Mouse (Mus musculus) right cerebral cortex, postnatal 4 days (tissue): Measurements from ENCODE around the gene Yars.
"Not testable (repeated sequence)": the region's sequence is repeated elsewhere in the genome, so short reads cannot be mapped to it uniquely, and the experiment has no call there.

ENCODE experiments used
- DNase-seq: peaks from one replicate; pipeline ENCODE4 v3.0.0-alpha.2; 2022

The Yars gene

GRCm38 (mm10) chr4:129188803-129189541 is 588 bp upstream of the Yars start:
- DNase-seq = peak; percentile 67

DNA sequence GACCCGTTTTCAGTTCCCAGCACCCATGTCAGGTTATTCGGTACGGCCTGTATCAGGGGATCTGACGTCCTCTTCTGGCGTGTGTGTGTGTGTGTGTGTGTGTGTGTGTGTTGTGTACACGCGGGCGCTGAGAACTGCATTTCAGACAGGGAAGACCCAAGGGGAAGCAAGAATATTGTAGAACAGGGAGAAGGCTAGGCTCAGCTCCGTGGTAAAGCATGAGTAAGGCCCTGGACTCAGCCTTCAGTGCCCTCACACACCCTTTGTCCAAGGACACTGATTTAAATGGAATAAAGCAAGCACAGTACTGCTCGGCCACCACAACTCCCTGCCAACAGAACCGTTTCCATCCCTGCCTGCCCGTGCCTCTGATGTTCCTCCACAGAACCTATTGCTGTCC is 978 bp downstream of the Yars start:
- DNase-seq = no peak

GRCm38 (mm10) chr4:129191691-129192090 is 2.1 kb downstream of the Yars start:
- DNase-seq = no peak

DNA sequence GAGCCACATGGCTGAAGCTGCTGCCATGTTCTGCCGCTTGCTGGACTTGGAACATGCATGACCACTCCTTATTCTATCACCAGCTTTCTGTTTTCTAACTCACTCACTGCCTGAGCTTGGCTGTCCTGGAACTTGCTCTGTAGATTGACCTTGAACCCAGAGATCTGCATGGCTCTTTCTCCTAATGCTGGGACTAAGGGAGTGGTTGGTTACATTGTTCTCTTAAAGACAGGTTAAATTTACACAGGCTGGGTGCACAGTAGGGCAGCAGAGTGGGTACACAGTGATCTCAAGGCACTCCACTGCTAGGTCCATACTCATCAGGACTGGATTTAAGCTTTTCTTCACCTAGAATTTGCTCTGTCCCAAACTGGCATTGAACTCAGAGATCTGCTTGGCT is 4.7 kb downstream of the Yars start:
- no peak for DNase-seq

DNA sequence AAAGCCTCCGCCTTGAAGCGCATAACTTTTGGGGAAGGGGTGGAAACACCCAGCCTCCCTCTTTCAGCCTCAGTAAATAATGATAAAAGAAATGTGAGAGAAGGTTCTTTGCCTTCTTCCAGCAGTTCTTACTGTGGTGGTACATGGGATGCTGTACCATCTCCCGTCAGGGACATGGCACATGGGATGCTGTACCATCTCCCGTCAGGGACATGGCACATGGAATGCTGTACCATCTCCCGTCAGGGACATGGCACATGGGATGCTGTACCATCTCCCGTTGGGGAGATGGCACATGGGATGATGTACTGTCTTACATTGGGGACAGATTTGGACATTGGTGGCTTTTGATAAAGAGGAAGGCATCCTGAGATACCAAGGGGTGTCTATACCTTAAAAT is 8.0 kb downstream of the Yars start:
- no peak for DNase-seq

GRCm38 (mm10) chr4:129204655-129205054 is 15.1 kb downstream of the Yars start:
- DNase-seq = no peak

DNA sequence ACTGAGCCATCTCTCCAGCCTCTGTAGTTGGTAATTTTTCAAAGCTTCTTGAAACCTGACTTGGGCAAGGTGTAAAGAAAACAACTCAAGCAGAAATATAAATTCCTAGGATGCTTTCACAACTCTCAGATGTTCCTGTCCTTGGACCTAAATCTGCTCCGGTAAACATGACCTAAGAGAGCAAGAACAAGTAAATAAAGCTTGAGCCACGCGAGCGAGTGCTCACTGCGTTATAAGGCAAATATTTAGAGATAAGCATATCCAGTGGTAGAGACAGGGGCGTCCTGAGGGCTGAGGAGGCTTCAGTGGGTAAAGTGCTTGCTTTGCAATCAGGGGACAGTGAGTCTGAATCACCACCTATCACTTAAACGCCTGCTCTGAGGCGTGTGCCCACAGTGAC is 17.2 kb downstream of the Yars start:
- DNase-seq = no peak

GRCm38 (mm10) chr4:129209504-129209903 is 19.9 kb downstream of the Yars start:
- DNase-seq = no peak

DNA sequence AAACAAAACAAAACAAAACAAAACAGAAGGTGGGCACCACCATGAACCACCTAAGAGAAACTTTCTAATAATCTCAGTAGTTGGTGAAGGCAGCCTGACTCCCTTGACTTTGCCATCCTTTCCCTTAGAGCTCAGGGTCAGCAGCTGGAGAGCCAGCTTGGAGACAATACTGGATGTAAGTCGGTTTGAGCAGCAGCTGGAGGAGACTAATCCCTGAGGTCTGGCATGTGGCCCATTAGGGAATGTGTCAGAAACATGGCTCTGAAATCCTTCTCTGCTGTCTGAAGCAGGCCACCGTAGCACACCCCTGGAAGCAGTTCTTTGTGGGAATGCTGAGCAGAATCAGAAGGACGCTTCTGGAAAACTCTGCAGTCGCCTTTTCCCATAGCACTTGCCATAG is 21.9 kb downstream of the Yars start:
- no peak for DNase-seq

GRCm38 (mm10) chr4:129212486-129212885 is 22.9 kb downstream of the Yars start:
- DNase-seq = not testable (repeated sequence)

- no peak for DNase-seq
Measured at GRCm38 (mm10) chr4:129218569-129219175, 29.1 kb downstream of the Yars start.

DNA sequence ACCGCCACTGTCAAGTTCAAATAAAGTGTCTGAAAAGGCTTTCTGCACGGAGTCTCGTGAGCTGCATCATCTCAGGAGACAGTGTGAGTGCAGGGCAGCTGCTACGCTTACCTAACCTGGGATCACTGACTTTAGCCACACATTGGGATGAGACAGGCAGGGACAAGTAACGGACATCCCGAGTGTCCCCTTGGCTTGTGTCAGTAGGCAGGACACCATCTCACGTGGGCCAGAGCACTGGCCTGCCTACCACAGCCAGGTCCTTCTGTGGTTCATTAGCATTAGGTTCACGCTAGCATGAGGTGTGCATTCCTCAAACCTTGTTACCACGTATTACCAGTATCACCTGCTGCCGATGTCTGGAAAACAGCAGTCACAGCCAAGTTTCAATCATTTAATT is 29.6 kb downstream of the Yars start:
- no peak for DNase-seq

DNA sequence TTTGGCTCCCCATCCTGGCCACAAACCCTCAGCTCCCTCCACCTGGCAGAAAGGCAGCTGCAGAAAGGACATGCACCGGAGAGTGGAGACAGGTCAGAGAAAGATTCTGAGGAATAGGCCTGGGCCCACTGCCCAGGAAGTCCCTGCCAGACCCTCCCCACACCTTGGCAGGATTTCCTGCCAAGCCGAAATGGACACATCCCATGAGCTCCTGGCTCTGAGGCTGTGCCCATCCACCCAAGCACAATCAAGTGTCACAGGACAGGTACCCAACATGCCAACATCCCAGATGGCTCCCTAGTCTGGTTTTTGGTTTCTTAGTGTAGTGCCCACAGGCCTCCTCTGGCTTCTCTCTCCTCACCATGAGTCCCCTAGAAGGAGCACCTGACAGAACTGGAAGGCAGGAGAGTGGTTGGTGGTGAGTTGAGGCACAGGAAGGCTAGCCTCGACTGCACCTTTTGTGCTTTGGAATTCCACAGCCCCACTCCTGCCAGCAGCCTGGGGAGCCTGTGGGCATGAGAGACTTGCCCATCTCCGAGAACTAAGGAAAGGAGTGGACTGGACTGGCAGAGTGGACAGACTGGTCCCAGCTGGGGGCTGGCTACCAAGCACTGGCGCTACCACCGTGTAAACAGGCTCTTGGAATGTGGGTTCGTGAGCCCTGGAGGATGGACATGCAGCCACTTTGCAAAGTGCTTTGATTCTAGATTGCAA is 31.0 kb downstream of the Yars start:
- DNase-seq = no peak

- DNase-seq = no peak
Measured at GRCm38 (mm10) chr4:129221097-129222010, 31.8 kb downstream of the Yars start.

DNA sequence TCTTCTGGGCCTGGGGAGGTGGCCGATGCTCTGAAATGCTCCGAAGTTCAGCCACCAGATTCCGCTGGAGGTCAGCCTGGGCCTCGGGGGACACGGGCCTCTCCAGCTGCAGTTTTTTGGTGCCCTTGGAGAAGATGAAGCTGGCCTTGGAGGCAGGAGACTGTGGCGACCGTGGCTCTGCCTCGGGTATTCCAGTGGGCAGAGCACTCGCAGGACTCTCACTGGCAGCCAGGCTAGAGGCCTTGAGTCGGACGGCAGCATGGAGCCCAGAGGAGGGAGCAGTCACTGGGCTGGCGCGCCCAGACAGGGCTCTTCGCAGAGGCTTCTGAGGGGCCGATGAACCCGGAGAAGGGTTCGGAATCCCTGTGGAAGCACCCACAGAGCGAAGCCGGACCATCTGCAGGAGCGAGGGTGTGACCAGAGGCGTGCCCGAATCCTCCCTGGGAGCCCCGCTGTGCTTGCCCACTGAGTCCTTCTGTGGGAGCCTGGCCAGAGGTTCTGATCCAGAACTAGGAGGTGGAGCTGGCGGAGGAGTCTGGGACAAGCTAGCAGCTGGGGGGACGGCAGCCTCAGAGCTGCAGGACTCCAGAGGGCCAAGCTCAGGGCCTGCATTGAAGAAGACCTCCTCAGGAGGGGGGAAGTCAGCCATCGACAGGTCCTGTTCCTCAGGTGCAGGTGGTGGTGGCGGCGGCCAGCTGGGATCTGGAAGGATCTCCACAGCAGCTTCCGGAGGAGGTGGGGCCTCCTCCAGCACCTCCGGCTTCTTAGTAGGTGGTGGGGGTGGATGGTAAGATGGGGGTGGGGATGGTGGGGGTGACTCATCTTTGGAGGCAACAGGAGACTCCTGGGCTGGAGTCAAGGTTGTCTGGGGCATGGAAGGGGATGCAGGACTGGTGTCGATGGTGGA is 32.7 kb downstream of the Yars start:
- no peak for DNase-seq

DNA sequence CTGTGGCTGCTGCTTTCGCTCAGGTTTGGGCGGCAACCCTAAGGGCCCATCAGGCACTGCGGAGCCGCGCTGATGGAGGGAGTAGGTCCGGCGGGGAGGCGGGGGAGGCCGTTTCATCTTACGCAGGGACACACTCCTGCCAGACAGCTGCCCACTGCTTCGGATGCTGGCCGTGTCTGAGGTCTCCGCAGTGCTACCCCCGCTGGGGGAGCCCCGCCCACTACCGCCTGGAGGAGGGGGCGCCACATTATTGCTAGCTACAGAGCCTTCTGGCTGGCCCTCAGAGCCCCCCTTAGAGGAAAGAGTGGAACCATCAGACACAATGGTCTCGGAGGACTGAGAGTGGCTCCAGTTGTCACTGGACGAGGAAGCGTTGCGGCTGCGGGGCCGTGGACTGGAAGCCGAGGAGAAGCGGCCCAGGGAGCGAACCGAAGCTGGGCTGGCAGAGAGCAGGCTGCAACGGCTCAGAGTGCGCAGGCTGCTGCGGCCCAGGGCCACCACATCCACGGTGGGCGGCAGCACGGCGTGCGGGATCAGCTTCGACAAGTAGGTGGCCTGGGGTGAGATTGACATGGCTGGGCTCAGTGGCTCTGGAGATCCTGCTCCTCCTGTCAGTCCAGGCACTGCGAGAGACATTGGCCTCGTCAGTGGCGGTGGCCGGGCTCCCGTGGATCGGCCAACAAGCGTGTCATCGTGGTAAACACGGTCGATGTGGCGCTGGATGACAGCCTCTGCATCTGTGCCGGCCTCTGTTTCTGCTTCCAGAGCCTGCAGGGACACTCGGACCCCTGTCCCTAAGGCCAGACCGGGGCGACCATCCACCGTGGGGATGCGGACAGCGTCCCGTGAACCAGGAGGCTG is 34.1 kb downstream of the Yars start:
- no peak for DNase-seq

GRCm38 (mm10) chr4:129225315-129225714 is 35.8 kb downstream of the Yars start:
- no peak for DNase-seq

DNA sequence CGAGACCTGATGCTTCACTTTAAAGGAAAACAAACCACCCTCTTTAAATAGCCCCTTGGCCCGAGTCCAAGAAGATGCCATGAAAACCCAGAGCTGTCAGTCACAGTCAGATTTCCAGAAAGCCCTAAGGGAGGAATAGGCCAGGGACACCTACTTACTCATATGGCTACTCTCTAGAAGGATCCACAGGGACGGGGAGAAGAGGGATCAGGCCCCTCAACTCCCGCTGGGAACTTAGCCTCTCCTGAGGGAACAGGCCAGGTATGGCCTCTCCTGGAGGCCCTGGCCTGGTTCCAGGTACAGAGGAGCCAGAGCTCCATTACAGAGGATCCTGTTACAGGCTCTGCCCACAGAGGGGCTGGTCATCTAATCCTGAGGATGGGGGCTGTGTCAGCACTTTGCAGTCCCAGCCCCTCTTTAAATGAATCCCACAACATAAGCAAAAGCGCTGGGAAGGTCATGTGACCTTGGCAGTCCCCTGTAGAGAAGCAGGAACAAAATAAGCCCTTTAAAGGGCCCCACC is 36.9 kb downstream of the Yars start:
- DNase-seq = no peak

DNA sequence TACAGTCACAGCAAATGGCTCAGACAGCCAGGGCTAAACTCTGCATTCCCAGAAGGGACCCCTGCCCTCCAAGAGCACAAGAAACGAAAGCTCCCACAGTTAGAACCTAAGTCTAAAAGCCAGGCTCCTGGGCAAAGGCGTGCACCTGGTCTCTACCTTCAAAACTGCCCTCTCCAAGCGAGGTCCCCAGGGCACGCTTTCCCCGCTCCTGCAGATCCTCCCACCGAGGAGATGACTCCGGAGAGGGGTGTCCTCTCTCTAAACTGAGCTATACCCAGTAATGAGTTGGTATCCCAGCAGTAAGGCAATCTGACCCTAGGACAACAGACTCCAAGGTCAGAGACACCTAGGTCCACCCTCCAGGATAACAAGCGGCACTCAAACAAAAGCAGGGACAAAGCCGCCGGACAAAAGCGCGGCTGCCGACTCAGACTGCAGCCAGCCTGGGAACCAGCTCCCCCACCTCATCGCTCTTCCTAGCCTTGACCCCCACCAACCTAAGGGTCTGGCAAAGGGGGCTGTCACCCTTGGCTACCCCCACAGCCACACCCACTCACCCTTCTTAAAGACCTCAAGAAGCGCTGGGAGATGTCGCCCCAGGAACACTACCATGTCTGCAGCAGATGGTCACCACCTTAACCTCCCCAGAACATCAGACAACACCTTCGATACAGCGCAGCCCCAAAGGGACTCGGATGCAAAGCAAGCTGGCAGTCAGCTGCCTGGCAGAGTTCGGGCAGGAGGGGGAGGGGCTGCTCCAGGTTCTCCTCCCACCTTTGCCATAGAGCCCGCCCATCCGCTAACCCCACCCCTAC is 37.8 kb downstream of the Yars start:
- no peak for DNase-seq

- no peak for DNase-seq
Measured at GRCm38 (mm10) chr4:129227985-129228381, 38.4 kb downstream of the Yars start.
